Mouse (Mus musculus): Measurements from ENCODE around the gene Znrf2. TPM values are rescaled to one million over a fixed set of nuclear protein-coding genes. Genes with fewer than 3 reads are reported as not detected.

Gene Znrf2
- polyA plus RNA-seq, 2 experiments: 2.1 to 3.3 TPM

DNA sequence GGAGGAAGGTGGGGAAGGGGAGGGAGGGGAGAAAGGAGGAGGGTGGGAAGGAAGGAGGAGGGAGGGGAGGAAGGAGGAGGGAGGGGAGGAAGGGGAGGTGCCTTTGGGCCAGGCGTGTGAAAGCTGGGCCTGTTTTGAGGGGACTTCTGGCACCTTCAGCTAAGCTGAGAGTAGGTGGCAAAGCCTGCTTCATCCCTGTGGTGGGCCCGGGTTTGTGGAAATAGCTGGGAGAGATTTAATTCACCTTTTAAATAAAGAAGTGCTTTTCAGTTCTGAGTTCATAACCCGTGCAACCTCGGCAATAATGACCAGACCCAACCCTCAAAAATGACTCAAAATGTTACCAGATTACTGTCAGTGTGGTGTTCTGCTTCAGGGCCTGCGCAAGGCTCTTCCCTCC is 116.5 kb downstream of the Znrf2 start:
- ATAC-seq (ENCODE audit: insufficient read depth): no peak
- no peaks in the 10 kb centered on the region for H3K36me3 ChIP-seq (replicated peaks; ENCODE audit: control insufficient read depth, insufficient read depth, low read depth)
- WGBS (ENCODE audit: insufficient replicate concordance): 52% methylated on average over 5 of the region's 5 CpGs
- no peaks in the 10 kb centered on the region for H3K4me1 ChIP-seq (replicated peaks; ENCODE audit: control insufficient read depth in 2 of 2, insufficient read depth in 2 of 2, low read length in 1 of 2)
- H3K9me3 ChIP-seq (ENCODE audit: control insufficient read depth, low read length): no peaks in the 10 kb centered on the region
- no peak overlapping the region for H3K9ac ChIP-seq (replicated peaks)
- no peak overlapping the region for H3K27ac ChIP-seq
- no peak for TF ChIP-seq CTCF (IDR thresholded peaks at IDR 0.05; ENCODE audit: low read depth)
- no peak for TF ChIP-seq EP300 (IDR thresholded peaks at IDR 0.05; ENCODE audit: low read depth)
- no peaks in the 10 kb centered on the region for H3K27me3 ChIP-seq (ENCODE audit: control insufficient read depth, insufficient read depth, low read length)
- no peak overlapping the region for H3K4me3 ChIP-seq (ENCODE audit: insufficient read depth in 1 of 2, low read depth in 2 of 2, low read length in 2 of 2)
- no peak overlapping the region for H3K4me2 ChIP-seq (ENCODE audit: low read depth)
- no peak for DNase-seq (ENCODE audit: low read depth in 3 of 3, low spot score in 3 of 3)

DNA sequence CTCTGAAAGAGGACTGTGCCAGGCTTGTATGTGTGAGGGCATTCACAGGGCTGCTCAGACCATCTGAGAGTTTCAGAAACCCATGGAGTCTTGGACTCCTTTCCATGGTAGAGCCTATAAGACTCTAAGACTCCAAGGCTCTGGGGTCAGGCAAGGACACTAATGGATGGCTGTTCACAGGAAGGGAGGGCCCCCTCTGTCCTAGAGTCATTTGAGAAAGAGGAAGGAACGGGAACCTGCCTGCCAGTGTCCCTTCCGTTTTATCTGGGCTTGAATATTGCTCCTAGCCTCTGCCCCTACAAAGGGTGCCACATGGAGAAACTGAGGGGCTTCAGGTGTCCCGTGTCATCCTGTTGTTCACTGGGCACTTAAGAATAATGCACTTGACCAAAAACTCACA is 117.2 kb downstream of the Znrf2 start:
- 20% methylated on average over 3 of the region's 3 CpGs for WGBS (ENCODE audit: insufficient replicate concordance)
- H3K9me3 ChIP-seq (ENCODE audit: control insufficient read depth, low read length): no peaks in the 10 kb centered on the region
- no peak overlapping the region for H3K4me3 ChIP-seq (ENCODE audit: insufficient read depth in 1 of 2, low read depth in 2 of 2, low read length in 2 of 2)
- TF ChIP-seq EP300 (IDR thresholded peaks at IDR 0.05; ENCODE audit: low read depth): no peak
- TF ChIP-seq CTCF (IDR thresholded peaks at IDR 0.05; ENCODE audit: low read depth): no peak
- no peaks in the 10 kb centered on the region for H3K27me3 ChIP-seq (ENCODE audit: control insufficient read depth, insufficient read depth, low read length)
- H3K36me3 ChIP-seq (replicated peaks; ENCODE audit: control insufficient read depth, insufficient read depth, low read depth): no peaks in the 10 kb centered on the region
- DNase-seq (ENCODE audit: low read depth in 3 of 3, low spot score in 3 of 3): no peak
- no peaks in the 10 kb centered on the region for H3K4me1 ChIP-seq (replicated peaks; ENCODE audit: control insufficient read depth in 2 of 2, insufficient read depth in 2 of 2, low read length in 1 of 2)
- no peak overlapping the region for H3K4me2 ChIP-seq (ENCODE audit: low read depth)
- no peak overlapping the region for H3K27ac ChIP-seq
- no peak for ATAC-seq (ENCODE audit: insufficient read depth)
- no peak overlapping the region for H3K9ac ChIP-seq (replicated peaks)

DNA sequence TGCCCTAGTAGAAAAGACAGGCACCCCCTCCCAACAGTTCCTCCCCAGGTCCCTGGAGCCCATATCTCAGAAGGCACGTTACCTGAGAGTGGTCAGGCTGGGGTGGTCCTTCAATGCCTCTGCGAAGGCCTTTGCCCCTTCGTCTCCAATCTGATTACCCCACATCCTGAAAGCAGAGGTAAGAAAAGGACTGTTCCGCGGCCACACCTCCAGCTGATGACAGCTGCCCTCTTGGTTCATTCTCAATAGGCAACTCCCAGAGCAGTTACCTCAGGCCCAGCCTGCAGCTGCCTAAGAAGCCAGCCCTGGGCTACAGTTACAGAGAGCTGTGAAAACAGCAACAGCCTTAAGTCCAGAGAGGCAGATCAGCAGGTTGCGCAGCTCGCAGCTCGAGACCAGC is 117.6 kb downstream of the Znrf2 start:
- TF ChIP-seq CTCF (IDR thresholded peaks at IDR 0.05; ENCODE audit: low read depth) (no peak), EP300 (IDR thresholded peaks at IDR 0.05; ENCODE audit: low read depth) (no peak)
- ATAC-seq (ENCODE audit: insufficient read depth) (no peak), DNase-seq (ENCODE audit: low read depth in 3 of 3, low spot score in 3 of 3) (no peak)
- Histone ChIP-seq H3K27me3 (ENCODE audit: control insufficient read depth, insufficient read depth, low read length) (no peaks in the 10 kb centered on the region), H3K4me1 (replicated peaks; ENCODE audit: control insufficient read depth in 2 of 2, insufficient read depth in 2 of 2, low read length in 1 of 2) (no peaks in the 10 kb centered on the region), H3K4me3 (ENCODE audit: insufficient read depth in 1 of 2, low read depth in 2 of 2, low read length in 2 of 2) (no peak overlapping the region), H3K9me3 (ENCODE audit: control insufficient read depth, low read length) (no peaks in the 10 kb centered on the region), H3K27ac (no peak overlapping the region), H3K36me3 (replicated peaks; ENCODE audit: control insufficient read depth, insufficient read depth, low read depth) (no peaks in the 10 kb centered on the region), H3K4me2 (ENCODE audit: low read depth) (no peak overlapping the region), H3K9ac (replicated peaks) (no peak overlapping the region)
- 55% methylated on average over 8 of the region's 8 CpGs for WGBS (ENCODE audit: insufficient replicate concordance)

DNA sequence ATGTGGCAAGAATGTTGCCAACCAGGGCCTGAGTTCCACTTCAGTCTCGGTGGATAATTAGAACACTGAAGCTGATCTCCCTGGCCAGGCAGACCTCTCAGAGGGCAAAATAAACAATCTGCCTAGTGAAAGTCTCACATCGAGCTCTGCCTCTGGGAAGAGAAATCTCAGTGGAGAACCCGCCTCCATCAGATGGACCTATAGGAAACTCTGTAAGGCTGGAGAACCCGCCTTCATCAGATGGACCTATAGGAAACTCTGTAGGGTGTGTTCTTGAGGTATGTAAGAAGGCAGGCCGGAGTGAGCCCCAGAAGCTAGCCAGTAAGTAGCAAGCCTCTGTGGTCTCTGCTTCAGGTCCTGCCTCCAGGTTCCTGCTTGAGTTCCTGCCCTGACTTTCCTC is 118.2 kb downstream of the Znrf2 start:
- Histone ChIP-seq H3K9me3 (ENCODE audit: control insufficient read depth, low read length) (no peaks in the 10 kb centered on the region), H3K4me1 (replicated peaks; ENCODE audit: control insufficient read depth in 2 of 2, insufficient read depth in 2 of 2, low read length in 1 of 2) (0 out of 4 replicates have a peak, but pooled peaks cover 0 to under 1% of the 10 kb centered on the region in 2 experiments), H3K9ac (replicated peaks) (no peak overlapping the region), H3K4me3 (ENCODE audit: insufficient read depth in 1 of 2, low read depth in 2 of 2, low read length in 2 of 2) (no peak overlapping the region), H3K27ac (no peak overlapping the region), H3K27me3 (ENCODE audit: control insufficient read depth, insufficient read depth, low read length) (no peaks in the 10 kb centered on the region), H3K36me3 (replicated peaks; ENCODE audit: control insufficient read depth, insufficient read depth, low read depth) (no peaks in the 10 kb centered on the region), H3K4me2 (ENCODE audit: low read depth) (no peak overlapping the region)
- TF ChIP-seq CTCF (IDR thresholded peaks at IDR 0.05; ENCODE audit: low read depth): no peak
- TF ChIP-seq EP300 (IDR thresholded peaks at IDR 0.05; ENCODE audit: low read depth): no peak
- WGBS (ENCODE audit: insufficient replicate concordance): 65% methylated on average over 5 of the region's 5 CpGs
- DNase-seq (ENCODE audit: low read depth in 3 of 3, low spot score in 3 of 3) (no peak), ATAC-seq (ENCODE audit: insufficient read depth) (no peak)

DNA sequence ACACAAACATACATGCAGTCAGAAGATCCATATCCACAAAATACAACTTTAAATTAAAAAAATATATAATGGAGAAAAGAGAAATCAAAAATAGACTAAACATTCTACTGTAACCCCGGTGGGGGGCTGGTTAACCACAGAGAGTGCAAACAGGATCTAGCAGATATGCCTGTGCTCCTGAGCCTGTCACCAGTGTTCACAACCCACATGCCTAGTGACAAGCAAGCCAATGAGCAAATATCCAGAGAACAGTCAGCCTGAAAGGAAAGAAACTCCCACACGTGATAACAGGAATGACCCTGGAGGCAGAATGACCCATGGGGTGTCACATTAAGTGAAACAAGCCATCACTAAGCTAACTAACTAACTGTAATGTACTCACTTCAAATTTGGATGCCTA is 119.8 kb downstream of the Znrf2 start:
- no peak overlapping the region for H3K4me3 ChIP-seq (ENCODE audit: insufficient read depth in 1 of 2, low read depth in 2 of 2, low read length in 2 of 2)
- no peak for TF ChIP-seq CTCF (IDR thresholded peaks at IDR 0.05; ENCODE audit: low read depth)
- no peak for TF ChIP-seq EP300 (IDR thresholded peaks at IDR 0.05; ENCODE audit: low read depth)
- no peak overlapping the region for H3K27ac ChIP-seq
- H3K9me3 ChIP-seq (ENCODE audit: control insufficient read depth, low read length): no peaks in the 10 kb centered on the region
- DNase-seq (ENCODE audit: low read depth in 3 of 3, low spot score in 3 of 3) (no peak), ATAC-seq (ENCODE audit: insufficient read depth) (no peak)
- 0 out of 4 replicates have a peak, but pooled peaks cover 0 to 2% of the 10 kb centered on the region in 2 experiments for H3K4me1 ChIP-seq (replicated peaks; ENCODE audit: control insufficient read depth in 2 of 2, insufficient read depth in 2 of 2, low read length in 1 of 2)
- no peaks in the 10 kb centered on the region for H3K36me3 ChIP-seq (replicated peaks; ENCODE audit: control insufficient read depth, insufficient read depth, low read depth)
- no peak overlapping the region for H3K4me2 ChIP-seq (ENCODE audit: low read depth)
- 14% methylated on average over 2 of the region's 2 CpGs for WGBS (ENCODE audit: insufficient replicate concordance)
- no peak overlapping the region for H3K9ac ChIP-seq (replicated peaks)
- H3K27me3 ChIP-seq (ENCODE audit: control insufficient read depth, insufficient read depth, low read length): no peaks in the 10 kb centered on the region

Data from liver, embryonic 14.5 days (tissue).